Mouse (Mus musculus) gastrocnemius, adult 18-20 months (tissue): ENCODE measurements around the gene Cfd. TPM values are rescaled to one million over a fixed set of nuclear protein-coding genes. Genes with fewer than 3 reads are reported as not detected.

Experiments used
- DNase-seq: peaks from one replicate; pipeline ENCODE4 v3.0.0; 2021; ENCODE audit warnings: low spot score
- microRNA-seq: library from miRNA; unstranded; fragments of <30 nt; microRNA quantifications from one replicate; pipeline ENCODE4 v1.2.0, GENCODE M21; 2021
- total RNA-seq, 2 experiments: library from RNA; stranded (reverse); gene quantifications; 2 replicates each; pipeline ENCODE4 v1.2.3; 2021

Cfd gene
- total RNA-seq, 2 experiments from 2014 or later: 46.0 to 111 TPM

DNA sequence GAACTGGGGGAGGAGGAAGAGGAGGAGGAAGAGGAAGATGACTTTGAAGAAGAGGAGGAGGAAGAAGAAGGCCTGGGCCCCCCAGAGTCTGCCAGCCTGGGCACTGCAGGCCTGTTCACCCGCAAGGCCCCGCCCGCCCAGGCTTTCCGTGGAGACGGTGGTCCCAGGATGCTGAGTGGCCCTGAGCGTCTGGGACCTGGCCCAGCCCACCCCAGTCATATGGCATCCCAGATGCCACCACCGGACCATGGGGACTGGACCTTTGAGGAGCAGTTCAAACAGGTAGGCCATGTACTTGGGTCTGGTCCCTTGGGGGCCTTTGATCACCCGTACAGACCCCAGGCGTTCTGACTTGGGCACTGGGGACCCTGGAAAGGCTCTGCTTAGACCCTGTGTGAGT lies 41.1 kb downstream of the Cfd start:
- DNase-seq: no peak

DNA sequence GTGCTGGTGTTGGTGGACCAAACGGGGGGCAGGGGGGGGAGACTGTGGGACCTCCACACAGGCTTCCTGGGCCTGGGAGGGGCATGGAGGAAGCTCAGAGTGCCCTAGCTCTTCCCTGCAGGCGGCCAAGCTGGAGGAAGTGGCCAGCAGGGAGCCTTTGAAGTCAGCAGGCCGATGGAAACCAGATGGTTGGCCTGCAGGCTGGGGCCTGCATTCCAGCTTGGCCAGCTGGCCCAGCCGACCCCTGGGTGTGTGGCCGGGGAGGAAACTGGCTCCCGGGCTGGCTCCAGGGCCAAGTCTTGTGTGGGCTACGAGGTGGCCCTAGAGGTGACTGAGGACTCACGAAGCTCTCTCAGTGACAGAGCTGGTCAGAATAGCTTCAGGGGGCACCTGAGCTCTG lies 42.1 kb downstream of the Cfd start:
- DNase-seq: peak; percentile 68

DNA sequence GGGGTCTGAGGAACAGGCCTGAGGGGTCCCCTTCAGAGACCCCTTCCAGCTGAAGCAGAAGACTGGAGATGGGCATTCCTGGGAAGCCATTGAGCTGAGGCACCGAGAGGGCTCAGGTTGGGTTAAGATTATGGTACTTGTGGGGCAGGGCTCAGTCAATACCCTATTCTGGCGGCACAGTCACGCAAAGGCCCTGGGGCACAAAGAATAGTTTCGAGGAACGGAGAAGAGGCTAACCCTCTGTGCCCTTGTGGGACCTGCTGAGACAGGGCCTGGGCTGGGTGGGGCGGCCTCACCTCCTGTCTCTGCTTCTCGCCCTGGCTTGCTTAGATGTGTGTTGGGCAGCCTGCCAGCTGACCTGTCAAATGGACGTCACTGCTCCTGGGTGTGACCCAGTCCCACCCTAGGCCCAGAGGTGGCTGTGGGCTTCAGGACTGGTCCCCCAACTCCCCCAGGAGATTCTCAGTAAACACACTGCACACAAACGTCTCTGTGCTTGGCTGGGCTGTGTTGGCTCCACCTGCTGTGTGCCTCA lies 42.6 kb downstream of the Cfd start:
- DNase-seq: no peak

DNA sequence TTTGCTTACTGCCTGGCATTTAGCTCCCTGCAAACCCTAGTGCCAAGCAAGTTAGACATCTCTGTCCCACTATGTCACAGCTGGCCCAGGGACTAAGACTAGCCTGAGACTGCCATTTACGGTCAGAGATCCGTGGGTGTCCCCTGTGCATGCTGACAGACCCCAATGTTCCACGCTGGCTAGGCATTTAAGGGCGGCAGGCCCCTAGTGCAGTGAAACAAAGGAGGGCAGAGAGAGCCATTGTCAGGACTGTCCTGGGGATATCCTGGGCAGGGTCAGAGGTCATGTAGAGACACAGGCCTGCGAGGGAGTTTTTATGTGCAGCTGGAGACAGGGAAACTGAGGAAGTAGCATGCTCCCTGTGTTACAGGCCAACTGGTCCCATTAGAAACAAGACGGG lies 43.2 kb downstream of the Cfd start:
- no peak for DNase-seq

DNA sequence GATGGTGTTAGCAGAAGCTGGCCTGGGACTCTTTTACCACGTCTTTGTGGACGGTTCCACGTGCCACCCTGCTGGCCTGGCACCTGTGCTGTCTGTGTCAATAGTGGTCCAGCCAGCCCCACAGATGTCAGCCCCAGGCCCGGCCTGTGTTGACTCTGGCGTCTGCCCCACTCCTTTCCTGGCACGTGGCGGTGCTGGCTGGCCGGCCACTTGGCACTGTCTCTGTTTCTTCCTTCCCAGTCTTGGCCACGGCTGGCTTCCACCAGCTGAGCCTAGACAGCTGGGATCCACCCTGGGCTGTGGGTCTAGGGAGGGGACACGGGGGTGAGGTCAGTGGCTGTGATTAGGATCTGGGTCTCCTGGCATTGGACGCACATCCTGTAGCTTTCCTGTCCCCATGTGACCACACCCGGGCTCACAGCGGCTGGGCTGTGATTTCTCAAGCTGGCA lies 43.6 kb downstream of the Cfd start:
- peak; percentile 94 for DNase-seq

DNA sequence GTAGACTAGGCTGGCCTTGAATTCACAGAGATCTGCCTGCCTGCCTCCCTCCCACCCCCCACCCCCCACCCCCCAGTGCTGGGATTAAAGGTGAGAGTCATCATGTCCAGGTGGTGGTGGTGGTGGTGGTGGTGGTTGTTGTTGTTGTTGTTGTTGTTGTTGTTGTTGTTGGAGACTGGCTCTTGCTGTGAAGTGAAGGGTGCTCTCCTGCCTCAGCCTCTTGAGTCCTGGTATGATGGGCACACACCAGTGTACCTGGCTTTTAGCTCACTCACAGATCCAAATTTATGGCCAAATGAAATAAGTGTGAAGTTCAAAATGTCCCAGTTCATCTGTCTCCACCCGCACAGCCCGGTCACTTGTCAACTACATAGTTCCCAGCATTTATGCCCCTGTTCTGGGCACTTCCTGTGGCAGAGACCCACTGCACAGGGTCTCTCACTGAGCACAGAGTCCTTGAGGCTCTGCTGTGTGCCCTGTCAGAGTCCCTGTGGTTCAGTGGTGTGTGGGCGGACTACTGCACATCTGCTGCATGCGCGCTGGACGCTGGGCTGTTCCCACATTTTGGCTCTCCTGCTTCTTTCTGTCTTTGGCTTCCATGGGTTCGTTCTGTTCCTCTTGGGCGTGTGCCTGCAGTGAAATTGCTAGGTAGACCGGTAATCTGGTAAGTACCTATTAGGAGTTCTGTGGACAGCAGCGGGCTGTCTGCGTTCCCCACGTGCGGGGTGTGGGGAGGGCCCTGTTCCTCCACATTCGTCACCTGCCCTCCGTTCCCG lies 44.3 kb downstream of the Cfd start:
- DNase-seq: no peak

DNA sequence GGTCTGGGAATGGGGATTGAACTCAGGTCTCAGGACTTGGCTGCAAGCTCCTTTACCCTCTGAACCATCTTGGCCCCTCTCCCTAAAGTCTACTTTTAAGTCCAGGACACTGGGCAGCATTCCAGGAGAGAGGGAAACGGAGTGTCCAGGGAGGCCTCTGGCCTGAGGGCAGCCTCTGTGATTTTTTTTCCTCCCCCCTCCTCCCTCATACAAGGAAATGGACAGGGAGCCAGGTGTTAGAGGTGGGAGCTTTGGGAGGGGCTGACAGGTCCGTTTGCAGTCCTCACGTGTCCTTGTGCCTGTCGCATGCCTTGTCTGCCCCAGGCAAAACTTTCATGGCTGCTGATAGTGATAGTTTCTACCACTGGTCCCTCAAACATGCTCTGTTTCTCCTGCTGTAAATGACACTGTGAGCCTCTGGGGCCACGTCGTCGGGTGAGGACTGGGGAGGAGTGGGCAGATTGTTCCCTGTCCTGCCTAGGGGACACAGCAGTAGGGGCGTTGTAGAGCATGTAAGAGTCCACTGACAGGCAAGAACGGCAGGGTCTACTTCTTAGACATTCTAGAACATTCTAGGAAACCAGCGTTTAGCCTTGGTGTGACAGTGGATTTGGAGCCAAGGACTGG lies 45.7 kb downstream of the Cfd start:
- DNase-seq: no peak

DNA sequence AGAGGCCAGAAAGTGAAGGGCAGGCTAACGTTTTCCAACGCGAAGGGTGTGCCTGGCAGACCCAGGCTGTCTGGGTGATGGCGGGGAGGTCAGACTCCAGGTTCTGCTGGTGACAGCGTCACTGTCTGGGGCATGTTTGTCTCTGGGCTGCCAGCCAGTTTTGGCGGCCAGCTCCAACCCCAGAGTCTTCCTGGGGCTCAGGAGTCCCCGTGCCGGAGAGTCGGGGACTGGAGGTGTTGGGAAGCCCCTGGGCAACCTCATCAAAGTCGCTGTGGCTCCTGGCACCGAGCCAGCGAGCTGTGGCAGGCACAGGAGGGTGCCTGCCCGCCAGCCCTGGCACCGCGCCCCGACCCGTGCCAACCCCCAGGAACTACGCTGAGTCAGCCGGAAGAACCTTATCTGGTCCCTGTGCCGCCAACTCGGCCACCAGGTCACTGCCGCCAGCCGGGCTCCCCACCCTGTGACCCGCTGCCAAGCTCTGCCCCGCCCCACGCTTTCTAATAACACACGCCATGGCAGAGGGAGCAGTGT lies 46.3 kb downstream of the Cfd start:
- peak; percentile 73 for DNase-seq

DNA sequence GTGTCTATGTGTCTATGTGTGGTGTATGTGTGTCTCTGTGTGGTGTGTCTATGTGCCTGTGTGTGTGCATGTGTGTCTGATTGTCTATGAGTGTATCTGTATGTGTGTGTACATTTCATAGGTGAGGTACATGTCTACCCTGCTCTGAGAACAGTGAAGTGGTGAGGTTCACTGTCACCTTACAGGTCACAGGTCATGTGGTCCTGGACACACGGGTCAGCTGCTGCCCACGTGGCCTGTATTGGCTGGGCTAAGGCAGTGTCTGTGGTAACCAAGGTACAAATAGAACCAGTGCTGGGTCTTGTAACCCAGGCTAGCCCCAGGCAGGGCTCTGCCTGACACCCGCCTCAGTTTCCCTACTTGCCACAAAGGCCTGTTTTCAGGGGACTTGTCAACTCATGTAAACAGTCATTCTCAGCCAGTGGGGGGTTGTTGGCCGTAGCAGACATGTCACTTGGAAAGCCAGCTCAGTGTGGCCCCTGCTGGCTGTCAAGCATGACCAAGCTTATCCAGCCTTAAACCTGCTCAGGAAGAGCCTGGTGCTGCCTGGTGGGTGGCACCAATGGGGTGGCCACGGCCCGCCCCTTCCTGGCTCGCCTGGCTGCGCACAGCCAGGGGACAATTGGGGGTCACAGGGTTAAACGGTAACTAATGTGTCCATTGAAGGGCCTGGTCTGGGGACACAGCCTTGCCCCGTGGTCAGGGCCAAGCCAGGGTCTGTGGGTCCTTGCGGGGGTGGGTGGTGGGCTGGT lies 47.3 kb downstream of the Cfd start:
- no peak for DNase-seq

DNA sequence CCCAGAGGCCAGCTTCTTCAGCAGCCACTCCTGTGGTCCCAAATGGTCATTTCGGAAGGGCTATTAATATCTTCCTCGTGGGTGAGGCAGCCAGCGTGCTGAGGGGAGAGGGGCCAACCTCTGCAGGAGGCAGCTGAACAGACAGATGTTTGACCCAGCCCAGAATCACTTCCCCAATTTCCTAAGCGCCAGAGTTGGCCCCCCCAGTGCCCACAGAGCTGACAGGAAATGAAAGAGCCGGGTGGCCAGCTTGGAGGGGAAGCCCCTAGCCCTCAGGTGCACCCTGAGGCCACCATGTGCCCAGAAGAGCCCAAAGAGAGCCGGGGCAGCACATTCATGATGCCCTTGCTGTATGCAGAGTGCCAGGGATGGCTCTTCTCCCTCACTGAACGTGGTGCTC lies 50.1 kb downstream of the Cfd start:
- no peak for DNase-seq

Small RNAs within 50 kb of the gene (microRNA-seq; reads per million reads assigned to microRNA genes)
- gene Mir6910: not detected

Other genes starting within 250 kb of the Cfd start
- gene Odf3l2, start 245.1 kb upstream of the Cfd start, total RNA-seq: 100 to 1,000 TPM in 1 of 2 experiments, 10 to 100 TPM in 1; 42.1 to 178 TPM
- not detected for gene Madcam1, start 226.3 kb upstream of the Cfd start, total RNA-seq
- 10 to 100 TPM; 19.1 to 19.7 TPM for gene Tpgs1, start 221.5 kb upstream of the Cfd start, total RNA-seq
- 100 to 1,000 TPM; 388 to 419 TPM for gene Cdc34, start 208.7 kb upstream of the Cfd start, total RNA-seq
- 10 to 100 TPM in 1 of 2 experiments, 1 to 10 TPM in 1; 8.3 to 10.1 TPM for gene Gzmm, start 201.8 kb upstream of the Cfd start, total RNA-seq
- 100 to 1,000 TPM; 540 to 773 TPM for gene Bsg, start 186.4 kb upstream of the Cfd start, total RNA-seq
- gene Hcn2, start 174.2 kb upstream of the Cfd start, total RNA-seq: under 1 TPM; 0.47 to 0.66 TPM
- gene Polrmt, start 144.3 kb upstream of the Cfd start, total RNA-seq: 10 to 100 TPM; 31.9 to 36.7 TPM
- not detected for gene Fgf22, start 135.8 kb upstream of the Cfd start, total RNA-seq
- gene Rnf126, start 123.9 kb upstream of the Cfd start, total RNA-seq: 10 to 100 TPM; 49.5 to 54.5 TPM
- gene Fstl3, start 113.6 kb upstream of the Cfd start, total RNA-seq: 1 to 10 TPM; 1.2 to 1.9 TPM
- not detected for gene Prss57, start 99.9 kb upstream of the Cfd start, total RNA-seq
- 10 to 100 TPM; 11.1 to 22.9 TPM for gene Palm, start 97.3 kb upstream of the Cfd start, total RNA-seq
- under 1 TPM in 1 of 2 experiments, not detected in 1; 0.40 TPM for gene Misp, start 69.9 kb upstream of the Cfd start, total RNA-seq
- 10 to 100 TPM; 12.7 to 22.7 TPM for gene Ptbp1, start 36.4 kb upstream of the Cfd start, total RNA-seq
- gene Prtn3, start 16.4 kb upstream of the Cfd start, total RNA-seq: not detected
- under 1 TPM; 0.11 to 0.17 TPM for gene Plppr3, start 16.2 kb upstream of the Cfd start, total RNA-seq
- not detected for gene Elane, start 4.6 kb upstream of the Cfd start, total RNA-seq
- 10 to 100 TPM; 31.2 to 32.8 TPM for gene Med16, start 18.1 kb downstream of the Cfd start, total RNA-seq
- gene Gm26602, start 20.0 kb downstream of the Cfd start, total RNA-seq: not detected
- under 1 TPM; 0.21 TPM for gene Kiss1r, start 26.1 kb downstream of the Cfd start, total RNA-seq
- 100 to 1,000 TPM; 114 to 115 TPM for gene R3hdm4, start 30.4 kb downstream of the Cfd start, total RNA-seq
- gene Arid3a, start 36.2 kb downstream of the Cfd start, total RNA-seq: 1 to 10 TPM; 1.5 to 1.7 TPM
- 10 to 100 TPM; 21.0 to 22.9 TPM for gene Wdr18, start 69.3 kb downstream of the Cfd start, total RNA-seq
- under 1 TPM; 0.32 to 0.59 TPM for gene Grin3b, start 79.9 kb downstream of the Cfd start, total RNA-seq
- gene Tmem259, start 93.5 kb downstream of the Cfd start, total RNA-seq: 10 to 100 TPM; 68.7 to 84.2 TPM
- 10 to 100 TPM in 1 of 2 experiments, 1 to 10 TPM in 1; 5.2 to 10.5 TPM for gene Cnn2, start 97.7 kb downstream of the Cfd start, total RNA-seq
- 1 to 10 TPM; 6.6 to 7.6 TPM for gene Abca7, start 105.6 kb downstream of the Cfd start, total RNA-seq
- gene Arhgap45, start 125.8 kb downstream of the Cfd start, total RNA-seq: 1 to 10 TPM in 1 of 2 experiments, under 1 TPM in 1; 0.75 to 1.3 TPM
- 10 to 100 TPM; 44.3 to 46.2 TPM for gene Polr2e, start 148.9 kb downstream of the Cfd start, total RNA-seq
- 100 to 1,000 TPM; 631 to 739 TPM for gene Gpx4, start 156.3 kb downstream of the Cfd start, total RNA-seq
- 1 to 10 TPM; 5.4 to 5.9 TPM for gene Sbno2, start 214.7 kb downstream of the Cfd start, total RNA-seq
- gene Stk11, start 224.9 kb downstream of the Cfd start, total RNA-seq: 100 to 1,000 TPM; 145 to 148 TPM
- gene Atp5d, start 247.8 kb downstream of the Cfd start, total RNA-seq: 100 to 1,000 TPM; 573 to 611 TPM
- gene Cbarp, start 250.0 kb downstream of the Cfd start, total RNA-seq: 1 to 10 TPM; 1.6 to 1.9 TPM